Mouse (Mus musculus) regulatory T cell (primary cell): ENCODE data around the gene Grsf1.

Experiments used
- in situ Hi-C: fragments of 300-600 bp; cut with MboI, MseI; formaldehyde crosslinking; loops from one replicate; pipeline ENCODE4 v1.15.1; 2025; ENCODE audit warnings: high pct_unique_total_duplicates

The Grsf1 gene

DNA sequence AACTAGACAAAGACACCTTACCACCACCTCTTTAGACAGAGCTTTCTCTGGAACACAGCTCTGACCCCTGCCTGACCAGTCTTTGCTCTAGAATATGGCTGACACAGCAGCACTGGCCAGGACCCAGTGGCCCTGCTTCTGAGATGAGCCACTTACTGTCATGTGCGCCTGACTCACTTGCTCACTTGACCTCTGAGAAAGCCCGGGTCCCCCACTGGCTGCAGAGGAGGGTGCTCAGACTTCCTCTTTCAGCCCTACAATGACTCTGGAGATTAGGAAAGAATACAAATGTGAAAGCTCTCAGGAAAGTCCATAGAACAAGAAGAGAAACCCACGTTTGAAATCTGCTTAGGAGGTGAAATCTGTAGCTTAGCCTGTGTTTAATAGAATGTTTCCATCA is 45.1 kb downstream of the Grsf1 start:
- in situ Hi-C loops: no loop called here

DNA sequence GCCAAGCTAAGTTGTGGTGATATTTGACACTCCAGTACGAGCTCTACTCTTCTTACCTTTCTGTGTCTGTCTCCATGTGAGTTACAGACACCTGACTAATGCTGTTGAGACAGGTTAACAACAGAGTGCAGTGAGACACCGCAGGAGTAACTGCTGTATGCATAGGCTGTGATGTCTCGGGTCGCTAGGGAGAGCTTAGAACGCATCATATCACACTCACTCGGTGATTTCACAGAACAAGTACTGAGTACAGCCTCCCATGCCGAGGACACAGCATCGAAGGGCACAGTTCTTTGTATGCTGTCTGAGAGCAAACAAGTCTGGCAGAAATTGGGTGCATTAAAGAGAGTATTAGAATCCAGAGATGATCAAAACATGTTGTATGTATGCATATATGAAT is 46.0 kb downstream of the Grsf1 start:
- in situ Hi-C loops: no loop called here

GRCm38 (mm10) chr5:88629125-88629524 is 46.8 kb downstream of the Grsf1 start:
- in situ Hi-C loops: no loop called here

- in situ Hi-C loops: no loop called here
Observed at GRCm38 (mm10) chr5:88627545-88627944, 48.4 kb downstream of the Grsf1 start.

GRCm38 (mm10) chr5:88616988-88617387 is 59.0 kb downstream of the Grsf1 start:
- in situ Hi-C loops: no loop called here

- in situ Hi-C loops: no loop called here
Observed at GRCm38 (mm10) chr5:88614129-88614528, 61.8 kb downstream of the Grsf1 start.
